ENCODE assay signal across 26 mouse cellular contexts in the genomic region with DNA sequence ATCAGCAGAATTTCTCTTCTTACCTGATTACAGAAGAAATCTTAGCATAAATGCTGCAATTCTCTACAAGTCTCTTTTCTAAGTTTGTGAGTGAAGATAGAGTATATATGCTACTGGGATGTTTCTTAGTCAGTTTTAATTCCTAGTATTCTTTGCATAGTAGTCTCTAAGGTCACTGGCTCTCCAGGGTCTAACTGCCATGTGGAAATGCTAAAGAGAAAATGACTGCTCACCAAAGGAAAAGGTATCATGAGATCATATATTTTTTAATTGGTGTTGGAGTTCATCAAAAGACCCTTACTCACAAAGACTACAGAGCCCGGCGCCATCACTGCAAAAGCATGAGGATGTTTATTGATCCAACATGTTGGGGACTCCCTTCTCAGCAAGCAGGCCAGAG. TPM values are rescaled to one million over a fixed set of nuclear protein-coding genes. Genes with fewer than 3 reads are reported as not detected.
"Had no signal": no experiment of that assay in that cellular context is flagged by ENCODE, and none has a peak within 500 bp of the region (broad histone marks: within the 10 kb centered on the region; RNA-seq: fewer than 3 reads in every experiment).

A gene (minus strand): TSS at position 101 of the 400 bp plus-strand sequence.

- ATAC-seq: forebrain, embryonic 13.5 days; forebrain, embryonic 14.5 days; forebrain, embryonic 15.5 days; forebrain, embryonic 16.5 days; forebrain, postnatal 0 days had no signal

- DNase-seq: cerebellum, adult 9-10 months; cerebellum, adult 9-11 months; cerebellum, postnatal 10 days; cerebellum, postnatal 14 days; cerebellum, postnatal 25 days; cerebellum, postnatal 36 days; embryo, embryonic 11 days; forebrain, postnatal 0 days; gastrocnemius, adult 2 months; gastrocnemius, postnatal 10 days; gastrocnemius, postnatal 14 days; gastrocnemius, postnatal 25 days; gastrocnemius, postnatal 36 days; heart, adult 11 months; heart, adult 18-20 months; heart, adult 2 months had no signal

RNA-seq across cellular contexts. Expression of the gene that starts here (rescaled TPM):
- total RNA-seq: common myeloid progenitor, adult 5-6 weeks; forebrain, postnatal 0 days; gastrocnemius, adult 18-20 months; gastrocnemius, adult 2 months; gastrocnemius, adult 8-10 months; gastrocnemius, postnatal 10 days; gastrocnemius, postnatal 14 days; gastrocnemius, postnatal 25 days; gastrocnemius, postnatal 36 days; gastrocnemius, postnatal 4 days; granulocyte monocyte progenitor cell, adult 5-6 weeks; heart, adult 18-20 months; heart, adult 2 months; heart, adult 8-10 months had no signal
